Mouse (Mus musculus) spleen, postnatal 36 days (tissue): Measurements from ENCODE around the gene Fdx1l.

ENCODE experiments used
- DNase-seq, 2 experiments: peaks; one replicate each; pipeline ENCODE4 v3.0.0; 2022; ENCODE audit warnings: low spot score in 2 of 2, mixed read lengths in 1 of 2

The Fdx1l gene

DNA sequence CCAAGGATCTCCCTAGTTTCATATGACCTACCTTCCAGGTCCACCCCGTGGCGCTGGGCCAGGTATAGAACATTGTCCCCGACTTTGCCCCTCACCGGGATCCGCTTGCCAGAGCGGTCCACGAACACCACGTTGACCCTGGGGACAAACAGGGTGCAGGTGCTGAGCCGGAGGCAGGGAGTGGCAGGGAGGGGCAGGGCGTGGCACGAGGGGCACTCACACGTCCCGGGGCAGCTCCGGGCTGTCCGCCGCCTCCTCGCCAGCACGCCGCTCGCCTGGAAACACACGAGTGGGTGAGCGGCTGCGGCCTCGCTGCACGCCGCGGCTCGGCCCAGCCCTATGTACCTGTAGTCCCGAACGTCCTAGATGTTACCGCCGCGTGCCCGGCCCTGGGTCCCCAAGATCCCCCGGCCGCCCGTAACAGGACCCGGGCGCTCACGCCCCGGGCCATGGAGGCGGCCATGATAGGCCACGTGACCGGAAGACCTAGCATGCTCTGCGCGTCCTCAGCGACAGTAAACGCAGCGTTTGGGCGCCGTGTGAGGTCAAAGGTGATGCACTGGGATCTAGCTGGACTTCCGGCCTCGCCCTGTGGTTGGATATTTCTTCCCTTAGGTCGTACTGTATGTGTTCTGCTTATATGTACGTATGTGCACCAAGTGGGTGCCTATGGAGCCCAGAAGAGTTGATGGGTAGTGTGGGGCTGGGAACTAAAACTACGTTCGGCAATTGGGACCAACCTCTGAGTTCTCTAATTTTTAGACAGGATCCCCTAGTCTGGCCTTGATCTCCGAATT, at the start of gene Fdx1l, which contains the start of gene Gm49373:
Fdx1l (minus strand) TSS at position 571 of the 797 bp plus-strand sequence.
Gm49373 (minus strand) TSS at position 53 of the 797 bp plus-strand sequence.
- DNase-seq: peak; percentile 83 to 85

GRCm38 (mm10) chr9:21121483-21121882, 48.1 kb upstream of the Fdx1l start:
- no peak for DNase-seq

DNA sequence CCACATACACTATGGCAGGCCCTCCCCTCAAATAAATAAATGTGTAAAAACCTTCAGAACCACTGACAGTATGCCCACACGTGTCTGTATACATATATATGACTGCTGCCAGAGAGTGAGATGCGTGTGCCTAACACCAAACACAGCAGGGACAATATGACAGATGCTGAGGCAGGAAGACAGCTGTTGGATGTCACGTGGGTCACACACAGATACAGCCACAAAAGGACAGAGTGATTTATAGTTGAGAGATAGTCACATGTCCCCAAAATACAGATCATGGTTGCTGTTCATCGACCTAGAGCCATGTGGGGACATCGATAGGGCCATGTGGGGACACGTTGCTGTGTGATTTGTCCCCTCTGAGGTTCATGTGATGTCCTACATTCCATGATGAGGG, 43.7 kb upstream of the Fdx1l start:
- DNase-seq: no peak

- DNase-seq: no peak
Observed at GRCm38 (mm10) chr9:21115105-21115504, 41.7 kb upstream of the Fdx1l start.

DNA sequence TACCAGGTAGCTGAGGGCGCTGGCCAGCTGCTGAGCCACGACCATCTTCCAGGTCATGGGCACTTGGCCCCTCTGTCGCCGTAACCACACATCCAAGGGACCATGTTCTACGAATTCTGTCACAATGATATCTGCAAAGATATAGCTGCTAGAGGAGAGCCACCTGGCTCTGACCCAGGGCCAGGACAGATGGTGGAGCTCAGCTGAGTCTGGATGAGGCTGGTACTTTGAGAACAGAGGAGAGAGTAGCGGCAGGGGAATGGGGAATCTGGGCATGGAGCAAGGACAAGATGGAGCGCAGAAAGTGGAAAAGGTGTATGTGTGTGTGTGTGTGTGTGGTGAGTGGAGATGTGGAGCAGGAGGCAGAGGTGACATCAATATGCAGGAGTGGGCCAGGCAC, 40.8 kb upstream of the Fdx1l start:
- no peak for DNase-seq

GRCm38 (mm10) chr9:21113751-21114150, 40.3 kb upstream of the Fdx1l start:
- DNase-seq: no peak

DNA sequence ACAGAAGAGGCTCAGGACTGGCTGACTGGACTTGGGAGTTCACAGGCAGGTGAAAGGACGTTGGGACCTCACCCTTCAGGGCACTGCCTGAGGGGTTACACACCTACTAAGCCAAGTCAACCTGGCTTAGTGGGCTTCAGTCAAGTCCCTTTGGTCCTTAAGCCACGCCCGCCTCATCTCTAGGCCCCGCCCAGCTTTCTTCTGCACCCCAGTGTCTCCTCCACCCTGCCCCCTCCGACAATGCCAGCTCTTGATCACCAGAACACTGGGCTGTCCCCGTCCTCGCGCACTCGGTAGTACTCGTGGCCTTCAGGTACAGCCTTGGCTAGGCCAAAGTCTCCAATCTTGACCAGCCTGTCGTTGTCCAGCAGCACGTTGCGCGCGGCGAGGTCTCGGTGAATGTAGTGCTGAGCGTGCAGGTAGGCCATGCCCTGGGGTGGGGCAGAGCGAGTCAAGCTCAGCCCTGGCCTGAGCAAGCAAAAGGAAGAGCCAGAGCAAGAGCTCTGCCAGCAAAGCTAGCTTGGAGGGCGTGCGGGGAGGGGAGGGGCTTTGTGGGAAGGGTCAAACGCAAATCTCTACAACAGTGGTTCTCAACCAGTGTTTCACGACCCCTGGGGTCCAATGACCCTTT, 34.3 kb upstream of the Fdx1l start:
- DNase-seq: no peak

DNA sequence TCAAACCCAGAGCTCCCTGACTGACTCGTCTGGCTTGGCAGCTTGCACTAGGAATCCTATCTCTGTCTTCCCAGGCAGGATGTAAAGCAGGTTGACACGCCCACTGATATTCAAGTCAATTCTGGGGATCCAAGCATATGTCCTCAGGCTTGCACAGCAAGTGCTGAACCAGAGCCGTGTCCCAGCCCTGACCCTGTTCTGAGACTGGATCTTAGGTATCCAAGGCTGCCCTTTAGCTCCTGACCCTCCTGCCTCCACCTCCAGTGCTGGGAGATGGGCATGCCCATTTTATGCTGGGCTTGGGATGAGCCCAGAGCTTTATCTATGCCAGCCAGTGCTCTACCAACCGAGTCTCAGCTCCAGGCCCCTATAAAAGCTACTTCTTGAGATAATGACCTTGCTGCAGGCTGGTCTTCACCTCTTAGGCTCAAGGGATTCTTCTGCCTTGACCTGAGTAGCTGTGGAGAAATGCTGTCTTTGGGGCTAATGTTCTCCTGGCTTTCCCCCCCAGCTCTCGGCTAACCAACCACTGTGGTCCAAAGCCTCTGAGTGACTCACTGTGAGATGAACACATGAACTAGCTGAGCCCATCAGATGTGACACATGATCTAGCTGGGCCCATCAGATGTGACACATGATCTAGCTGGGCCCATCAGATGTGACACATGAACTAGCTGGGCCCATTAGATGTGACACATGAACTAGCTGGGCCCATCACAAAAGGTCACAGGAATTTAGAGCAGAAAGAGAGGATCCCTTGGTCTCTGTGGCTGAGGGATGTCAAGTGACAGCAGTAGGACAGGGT, 32.5 kb upstream of the Fdx1l start:
- no peak for DNase-seq

DNA sequence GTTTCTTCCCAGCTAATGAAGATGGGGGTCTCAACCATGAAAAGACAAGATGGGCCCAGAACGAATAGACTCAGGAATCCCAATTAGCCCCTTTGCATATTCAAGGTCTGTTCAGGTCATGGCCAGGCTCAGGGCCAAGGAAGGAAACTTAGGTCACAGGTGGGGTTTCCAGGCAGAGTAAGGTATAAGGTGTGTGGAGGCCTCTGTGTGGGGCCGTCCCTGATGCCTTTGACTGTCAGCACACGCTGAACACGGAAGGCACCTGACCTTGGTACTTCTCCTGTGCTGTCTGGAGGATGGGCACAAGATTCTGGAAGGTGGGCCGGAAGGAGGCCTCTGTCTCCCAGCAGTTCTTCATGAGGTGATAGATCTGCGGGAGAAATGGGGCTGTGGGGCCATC, 31.4 kb upstream of the Fdx1l start:
- DNase-seq: no peak

DNA sequence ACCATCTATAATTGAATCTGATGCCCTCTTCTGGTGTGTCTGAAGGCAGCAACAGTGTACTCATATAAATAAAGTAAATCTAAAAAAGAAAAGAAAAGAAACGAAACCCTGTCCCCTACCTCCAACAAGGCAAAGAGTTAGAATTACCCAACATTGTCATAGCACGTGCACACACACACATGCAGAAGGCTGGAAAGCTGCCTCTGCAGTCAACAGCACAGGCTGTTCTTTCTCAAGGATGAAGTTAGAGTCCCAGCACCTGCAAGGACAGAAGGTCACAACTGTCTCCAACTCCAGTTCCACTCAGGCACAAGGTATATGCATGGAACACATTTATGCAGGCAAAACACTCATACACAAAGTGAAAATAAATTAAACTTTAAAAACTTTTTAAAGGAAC, 28.7 kb upstream of the Fdx1l start:
- no peak for DNase-seq

- DNase-seq: no peak
Observed at GRCm38 (mm10) chr9:21100447-21101161, 27.2 kb upstream of the Fdx1l start.

- DNase-seq: no peak
Observed at GRCm38 (mm10) chr9:21097793-21098192, 24.4 kb upstream of the Fdx1l start.

DNA sequence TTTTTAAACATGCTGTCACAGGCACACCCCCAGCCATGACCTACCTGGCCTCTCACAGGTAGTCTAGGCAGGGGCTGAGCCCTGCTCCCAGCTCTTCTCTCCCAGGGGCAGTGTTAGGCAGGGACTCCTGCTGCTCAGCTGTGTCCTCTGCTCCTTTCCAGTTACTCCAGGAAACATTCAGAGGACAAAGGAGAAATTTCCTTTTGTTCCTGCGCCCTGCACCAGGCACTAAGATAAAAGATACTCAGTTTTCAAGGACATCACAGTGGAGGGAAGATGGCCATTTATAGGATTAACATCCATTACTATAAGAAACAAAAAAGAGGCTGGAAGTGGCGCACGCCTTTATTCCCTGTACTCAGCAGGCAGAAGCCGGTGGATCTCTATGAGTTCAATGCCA, 22.5 kb upstream of the Fdx1l start:
- no peak for DNase-seq

DNA sequence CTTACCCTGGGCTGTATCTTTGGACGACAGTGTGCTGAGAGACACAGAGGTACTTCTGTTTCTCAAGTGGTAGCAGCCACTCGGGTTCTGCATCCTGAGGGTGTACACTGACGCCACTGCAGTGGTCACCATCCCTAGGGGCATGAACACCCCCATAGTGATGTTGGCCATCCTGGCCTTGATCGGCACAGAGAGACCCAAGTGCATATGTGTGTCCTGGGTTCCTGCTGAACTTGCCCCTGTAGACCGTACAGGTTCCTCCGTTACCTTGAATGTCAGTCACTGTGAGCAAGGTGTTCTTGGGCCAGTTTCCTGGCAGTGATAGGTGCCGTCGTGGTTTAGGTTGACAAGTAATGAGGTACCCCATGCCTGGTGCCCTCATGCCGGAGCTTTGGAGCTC, 20.0 kb upstream of the Fdx1l start:
- DNase-seq: no peak

- peak; percentile 98 for DNase-seq
Observed at GRCm38 (mm10) chr9:21091707-21092320, 18.4 kb upstream of the Fdx1l start, which contains the start of the genes Gm38431 and Raver1. Gene Gm38431, minus strand, starts transcription at chr9:21091997. Gene Raver1, minus strand, starts transcription at chr9:21092008.

GRCm38 (mm10) chr9:21090972-21091706, 17.7 kb upstream of the Fdx1l start:
- DNase-seq: no peak

- DNase-seq: no peak
Observed at GRCm38 (mm10) chr9:21090537-21090936, 17.1 kb upstream of the Fdx1l start.

- DNase-seq: no peak
Observed at GRCm38 (mm10) chr9:21083324-21083723, 9.9 kb upstream of the Fdx1l start.

DNA sequence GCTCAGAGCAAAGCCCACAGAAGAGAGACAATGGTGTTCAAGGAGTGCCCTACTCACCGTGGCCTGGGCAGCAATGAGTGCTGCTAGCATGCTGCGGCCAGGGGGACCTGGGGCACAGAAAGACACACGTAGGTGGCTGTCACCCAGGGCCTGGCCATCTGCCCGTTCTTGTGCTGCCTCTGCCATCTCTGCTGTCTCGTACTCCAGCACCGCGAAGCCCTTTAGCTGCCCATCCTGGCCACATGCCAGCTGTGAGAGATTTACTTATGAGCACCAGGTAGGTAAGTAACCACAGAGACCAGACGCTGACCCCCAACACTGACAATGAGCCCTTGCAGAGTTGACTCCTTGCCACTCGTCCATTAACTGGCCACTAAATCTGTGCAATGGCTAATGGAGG, 7.7 kb upstream of the Fdx1l start:
- no peak for DNase-seq

- DNase-seq: no peak
Observed at GRCm38 (mm10) chr9:21075625-21076024, 2.2 kb upstream of the Fdx1l start.

DNA sequence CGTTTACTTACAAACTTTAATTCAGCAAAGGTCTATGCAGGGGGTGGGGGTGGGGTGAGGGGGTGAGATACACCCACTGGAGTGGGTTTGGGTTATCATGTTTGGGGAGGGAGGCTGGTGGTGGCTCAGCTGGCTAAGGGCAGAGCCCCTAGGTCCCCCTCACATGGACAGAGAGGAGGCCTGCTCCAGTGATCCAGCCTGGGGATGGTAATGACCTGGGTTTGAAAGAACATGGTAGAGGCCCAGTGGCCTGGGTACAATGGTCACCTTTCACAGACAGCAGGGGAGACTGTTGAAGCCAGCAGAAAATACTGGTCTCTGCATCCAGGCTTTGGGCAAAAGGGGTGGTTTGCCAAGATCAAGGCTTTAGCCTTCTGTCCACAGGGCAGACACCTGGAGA, 759 bp upstream of the Fdx1l start:
- DNase-seq: no peak
